Mouse (Mus musculus) thymus, adult 2 months (tissue): ENCODE results near the gene Il25. TPM values are rescaled to one million over a fixed set of nuclear protein-coding genes. Genes with fewer than 3 reads are reported as not detected.

Source experiments
- DNase-seq: peaks from one replicate; pipeline ENCODE4 v3.0.0; 2021
- H3K27ac ChIP-seq: fragments of 200-500 bp; 2 replicates; pipeline ENCODE4 v1.5.1; 2012; ENCODE audit warnings: low read length, control low read depth; ENCODE audit not compliant: control insufficient read depth, insufficient read depth
- H3K27me3 ChIP-seq: fragments of 200-500 bp; 2 replicates; pipeline ENCODE4 v1.6.1; 2012; ENCODE audit warnings: mild to moderate bottlenecking, low read length, moderate library complexity, mixed read lengths; ENCODE audit not compliant: control insufficient read depth, insufficient read depth
- H3K36me3 ChIP-seq: fragments of 200-500 bp; 2 replicates; pipeline ENCODE4 v1.6.1; 2012; ENCODE audit warnings: mild to moderate bottlenecking, low read length, moderate library complexity; ENCODE audit not compliant: control insufficient read depth, insufficient read depth
- H3K4me1 ChIP-seq: fragments of 200-500 bp; replicated peaks from 2 replicates; pipeline ENCODE4 v1.6.1; 2012; ENCODE audit warnings: low read length; ENCODE audit not compliant: control insufficient read depth, insufficient read depth
- H3K4me3 ChIP-seq: fragments of 200-500 bp; 2 replicates; pipeline ENCODE4 v1.5.1; 2012; ENCODE audit warnings: mild to moderate bottlenecking, low read length, control low read depth, moderate library complexity; ENCODE audit not compliant: control insufficient read depth, insufficient read depth
- CTCF ChIP-seq: fragments of 200-500 bp; IDR thresholded peaks from 2 replicates; pipeline ENCODE4 v1.5.1; 2012; ENCODE audit warnings: mild to moderate bottlenecking, control low read depth, low read length, moderate library complexity, borderline replicate concordance; ENCODE audit not compliant: control insufficient read depth, poor library complexity, insufficient read depth; ENCODE audit errors: extremely low read depth
- POLR2A ChIP-seq: fragments of 200-500 bp; IDR thresholded peaks from 2 replicates; pipeline ENCODE4 v1.6.1; 2012; ENCODE audit warnings: mild to moderate bottlenecking, low read length, control low read depth, moderate library complexity; ENCODE audit not compliant: control insufficient read depth, poor library complexity, insufficient read depth; ENCODE audit errors: extremely low read depth
- WGBS: fragments of 180-500 bp; shearing (Covaris S2); methylation state at CpG from one replicate; pipeline ENCODE4 v1.1.7; 2018; 5-methylcytosine and 5-hydroxymethylcytosine counted together
- polyA plus RNA-seq: library from polyadenylated mRNA; depleted of rRNA; stranded (reverse); fragments of >200 nt; gene quantifications from 2 replicates; pipeline ENCODE4 v1.2.3, GENCODE M21; 2012

Gene Il25
- polyA plus RNA-seq, 1 experiment = 0.50 TPM

GRCm38 (mm10) chr14:54893651-54894181 lies 38.8 kb upstream of the Il25 start:
- peak overlapping the region; percentile 51 for H3K4me3 ChIP-seq
- under 1% methylated on average over 38 of the region's 38 CpGs for WGBS
- DNase-seq = peak; percentile 98
- peak; percentile 67; the same call in 1 of the 2 replicates for TF ChIP-seq POLR2A
- 0 out of 2 replicates have a peak, but pooled peaks have one; percentile 21 for TF ChIP-seq CTCF
- H3K27me3 ChIP-seq = no peaks in the 10 kb centered on the region
- peaks cover 24% of the 10 kb centered on the region for H3K36me3 ChIP-seq
- H3K4me1 ChIP-seq = peaks cover 2% of the 10 kb centered on the region; the same call in 1 of the 2 replicates
- H3K27ac ChIP-seq = peak overlapping the region; percentile 44; the same call in 1 of the 2 replicates

DNA sequence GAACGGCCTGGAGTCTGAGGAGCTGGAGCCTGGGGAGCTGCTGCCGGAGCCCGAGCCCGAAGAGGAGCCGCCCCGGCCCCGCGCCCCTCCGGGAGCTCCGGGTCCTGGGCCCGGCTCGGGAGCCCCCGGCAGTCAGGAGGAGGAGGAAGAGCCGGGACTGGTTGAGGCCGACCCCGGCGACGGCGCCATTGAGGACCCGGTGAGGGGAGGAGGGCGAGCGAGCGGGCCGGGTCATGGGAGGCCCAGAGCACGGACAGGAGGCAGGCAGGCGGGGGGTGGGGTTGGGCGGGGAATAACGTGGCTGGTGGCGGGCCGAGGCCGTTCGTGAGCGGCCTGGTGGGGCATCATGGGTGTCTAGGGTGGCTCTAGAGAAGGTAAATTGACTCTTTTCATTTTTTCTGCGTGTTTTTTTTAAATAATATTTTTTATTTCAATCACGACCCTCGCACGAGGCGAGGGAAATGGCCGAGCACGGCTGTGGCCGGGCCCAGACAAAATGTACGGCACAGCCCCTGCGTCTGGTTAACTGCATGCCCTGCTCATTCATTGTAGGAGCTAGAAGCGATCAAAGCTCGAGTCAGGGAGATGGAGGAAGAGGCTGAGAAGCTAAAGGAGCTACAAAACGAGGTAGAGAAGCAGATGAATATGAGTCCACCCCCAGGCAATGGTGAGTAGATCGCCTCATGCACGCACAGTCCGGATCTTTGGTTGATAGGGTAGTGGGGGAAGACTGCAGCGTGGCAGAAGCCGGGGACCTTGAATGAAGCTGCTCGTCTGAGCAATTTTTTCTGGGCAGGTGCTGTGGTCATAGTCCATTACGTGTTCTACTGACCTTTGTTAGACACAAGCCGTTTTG lies 38.0 kb upstream of the Il25 start:
- TF ChIP-seq POLR2A = no peak
- no peak for TF ChIP-seq CTCF
- peak overlapping the region; percentile 86 for H3K4me3 ChIP-seq
- peaks cover 24% of the 10 kb centered on the region for H3K36me3 ChIP-seq
- H3K4me1 ChIP-seq = peaks cover 2% of the 10 kb centered on the region; the same call in 1 of the 2 replicates
- WGBS = under 1% methylated on average over 54 of the region's 54 CpGs
- H3K27me3 ChIP-seq = no peaks in the 10 kb centered on the region
- peak overlapping the region; percentile 13; the same call in 1 of the 2 replicates for H3K27ac ChIP-seq
- peak; percentile 9 for DNase-seq

DNA sequence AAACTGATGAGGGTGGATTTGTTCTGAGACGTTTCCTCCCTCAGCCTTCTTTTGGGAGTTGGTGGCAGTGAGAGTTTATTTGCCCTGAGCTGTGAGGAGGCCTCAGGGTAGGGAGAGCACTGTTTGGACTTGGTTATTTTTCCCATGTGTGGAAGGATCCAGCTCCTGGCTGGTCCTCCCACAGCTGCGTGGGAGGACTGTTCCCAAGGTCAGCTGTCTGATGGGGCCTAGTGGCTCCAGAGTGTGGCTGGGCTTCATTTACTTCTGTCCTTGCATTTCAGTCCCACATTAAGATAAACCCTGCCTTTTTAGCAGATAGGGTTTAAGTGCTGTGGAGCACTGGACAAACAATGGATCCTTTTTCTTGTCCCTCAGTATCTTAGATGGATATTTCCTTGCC lies 35.0 kb upstream of the Il25 start:
- no peak for TF ChIP-seq CTCF
- no peak for TF ChIP-seq POLR2A
- H3K27me3 ChIP-seq = no peaks in the 10 kb centered on the region
- WGBS = 96% methylated on average over 2 of the region's 2 CpGs
- H3K4me3 ChIP-seq = no peak overlapping the region
- H3K36me3 ChIP-seq = peaks cover 24% of the 10 kb centered on the region
- no peak for DNase-seq
- H3K27ac ChIP-seq = no peak overlapping the region
- H3K4me1 ChIP-seq = peaks cover 2% of the 10 kb centered on the region; the same call in 1 of the 2 replicates

DNA sequence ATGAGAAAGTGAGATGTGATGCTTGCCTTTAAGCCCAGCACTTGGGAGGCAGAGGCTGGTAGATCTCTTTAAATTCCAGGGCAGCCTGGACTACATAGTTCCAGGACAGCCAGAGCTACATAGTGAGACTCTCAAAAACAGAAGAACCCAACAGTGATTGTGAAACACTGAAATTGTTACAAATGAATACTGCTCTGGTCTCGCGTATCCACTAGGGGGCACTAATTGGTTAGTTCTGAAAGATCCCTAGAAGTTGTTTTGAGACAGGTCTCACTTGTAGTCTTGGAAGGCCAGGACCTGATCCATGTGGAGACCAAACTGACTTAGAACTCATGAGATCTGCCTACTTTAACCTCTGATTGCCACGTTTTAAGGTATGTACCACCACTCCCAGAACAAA lies 32.1 kb upstream of the Il25 start:
- TF ChIP-seq CTCF (no peak), POLR2A (no peak)
- 2% methylated on average over 3 of the region's 3 CpGs for WGBS
- Histone ChIP-seq H3K36me3 (peaks cover 24% of the 10 kb centered on the region), H3K4me3 (no peak overlapping the region), H3K27me3 (no peaks in the 10 kb centered on the region), H3K27ac (no peak overlapping the region), H3K4me1 (no peaks in the 10 kb centered on the region)
- DNase-seq = peak; percentile 57

DNA sequence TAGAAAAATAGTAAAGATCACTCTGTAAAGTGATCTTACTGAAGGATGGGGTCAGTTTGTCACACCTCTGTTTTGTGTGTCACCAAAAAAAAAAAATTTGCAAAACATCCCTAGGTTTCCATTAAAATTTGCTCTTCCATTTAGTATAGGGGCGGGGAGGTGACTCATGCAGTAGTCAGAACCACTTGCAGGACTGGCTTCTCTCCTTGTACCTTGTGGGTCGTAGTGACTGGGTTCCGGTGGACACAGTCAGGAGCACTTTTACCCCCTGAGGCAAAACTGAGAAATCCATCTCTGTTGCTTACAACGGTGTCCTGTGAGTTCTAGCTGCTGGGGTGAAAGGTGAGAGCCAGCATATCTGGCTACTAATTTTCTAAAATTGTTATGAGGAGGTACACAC lies 28.9 kb upstream of the Il25 start:
- H3K4me1 ChIP-seq = no peaks in the 10 kb centered on the region
- no peaks in the 10 kb centered on the region for H3K36me3 ChIP-seq
- no peak overlapping the region for H3K4me3 ChIP-seq
- no peak for TF ChIP-seq CTCF
- 97% methylated on average over 4 of the region's 4 CpGs for WGBS
- H3K27ac ChIP-seq = no peak overlapping the region
- no peak for DNase-seq
- no peaks in the 10 kb centered on the region for H3K27me3 ChIP-seq

DNA sequence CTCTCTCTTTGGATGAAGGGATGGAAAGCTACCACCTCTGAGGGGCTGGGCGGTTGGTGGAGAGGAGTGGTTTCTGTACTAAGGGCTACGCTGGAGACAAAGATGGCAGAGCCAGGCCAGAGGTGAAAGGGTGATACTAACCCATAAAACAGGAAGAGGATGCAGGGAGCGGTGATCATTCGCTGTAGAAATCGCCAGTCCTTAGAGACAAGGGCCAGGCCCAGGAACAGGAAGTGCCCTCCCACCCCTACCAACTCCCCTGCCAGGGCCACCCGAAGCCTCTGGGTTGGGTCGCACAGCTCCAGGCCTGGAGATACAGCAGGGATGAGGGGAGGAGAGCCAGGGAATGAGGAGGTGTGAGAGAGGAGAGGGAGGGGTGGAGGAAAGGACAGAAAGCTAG lies 23.8 kb upstream of the Il25 start:
- Histone ChIP-seq H3K36me3 (no peaks in the 10 kb centered on the region), H3K4me1 (peaks cover 5% of the 10 kb centered on the region; the same call in 1 of the 2 replicates), H3K27me3 (no peaks in the 10 kb centered on the region), H3K27ac (no peak overlapping the region), H3K4me3 (no peak overlapping the region)
- TF ChIP-seq CTCF (no peak), POLR2A (no peak)
- no peak for DNase-seq
- WGBS = 85% methylated on average over 7 of the region's 7 CpGs
